Mouse (Mus musculus) bone marrow, adult 2 months (tissue): ENCODE results near the gene Tubgcp6.

ENCODE experiments used
- CTCF ChIP-seq: fragments of 200-500 bp; IDR thresholded peaks from 2 replicates; pipeline ENCODE4 v1.5.1; 2011; ENCODE audit warnings: low read length, control low read depth; ENCODE audit not compliant: control insufficient read depth, insufficient read depth
- POLR2A ChIP-seq: fragments of 200-500 bp; IDR thresholded peaks from 2 replicates; pipeline ENCODE4 v1.6.1; 2011; ENCODE audit warnings: low read depth, mild to moderate bottlenecking, control low read depth, low read length, borderline replicate concordance; ENCODE audit not compliant: control insufficient read depth

- no peak for TF ChIP-seq POLR2A
- no peak for TF ChIP-seq CTCF
These were observed 46.7 kb downstream of the Tubgcp6 start for GRCm38 (mm10) chr15:89076156-89076731.
